Mouse (Mus musculus) thymus, adult 2 months (tissue): ENCODE results near the gene Rrp9. TPM values are rescaled to one million over a fixed set of nuclear protein-coding genes. Genes with fewer than 3 reads are reported as not detected.

Source experiments
- DNase-seq: peaks from one replicate; pipeline ENCODE4 v3.0.0; 2021
- H3K27ac ChIP-seq: fragments of 200-500 bp; 2 replicates; pipeline ENCODE4 v1.5.1; 2012; ENCODE audit warnings: low read length, control low read depth; ENCODE audit not compliant: control insufficient read depth, insufficient read depth
- H3K27me3 ChIP-seq: fragments of 200-500 bp; 2 replicates; pipeline ENCODE4 v1.6.1; 2012; ENCODE audit warnings: mild to moderate bottlenecking, low read length, moderate library complexity, mixed read lengths; ENCODE audit not compliant: control insufficient read depth, insufficient read depth
- H3K36me3 ChIP-seq: fragments of 200-500 bp; 2 replicates; pipeline ENCODE4 v1.6.1; 2012; ENCODE audit warnings: mild to moderate bottlenecking, low read length, moderate library complexity; ENCODE audit not compliant: control insufficient read depth, insufficient read depth
- H3K4me1 ChIP-seq: fragments of 200-500 bp; replicated peaks from 2 replicates; pipeline ENCODE4 v1.6.1; 2012; ENCODE audit warnings: low read length; ENCODE audit not compliant: control insufficient read depth, insufficient read depth
- H3K4me3 ChIP-seq: fragments of 200-500 bp; 2 replicates; pipeline ENCODE4 v1.5.1; 2012; ENCODE audit warnings: mild to moderate bottlenecking, low read length, control low read depth, moderate library complexity; ENCODE audit not compliant: control insufficient read depth, insufficient read depth
- CTCF ChIP-seq: fragments of 200-500 bp; IDR thresholded peaks from 2 replicates; pipeline ENCODE4 v1.5.1; 2012; ENCODE audit warnings: mild to moderate bottlenecking, control low read depth, low read length, moderate library complexity, borderline replicate concordance; ENCODE audit not compliant: control insufficient read depth, poor library complexity, insufficient read depth; ENCODE audit errors: extremely low read depth
- POLR2A ChIP-seq: fragments of 200-500 bp; IDR thresholded peaks from 2 replicates; pipeline ENCODE4 v1.6.1; 2012; ENCODE audit warnings: mild to moderate bottlenecking, low read length, control low read depth, moderate library complexity; ENCODE audit not compliant: control insufficient read depth, poor library complexity, insufficient read depth; ENCODE audit errors: extremely low read depth
- WGBS: fragments of 180-500 bp; shearing (Covaris S2); methylation state at CpG from one replicate; pipeline ENCODE4 v1.1.7; 2018; 5-methylcytosine and 5-hydroxymethylcytosine counted together
- polyA plus RNA-seq: library from polyadenylated mRNA; depleted of rRNA; stranded (reverse); fragments of >200 nt; gene quantifications from 2 replicates; pipeline ENCODE4 v1.2.3, GENCODE M21; 2012

The Rrp9 gene
- polyA plus RNA-seq, 1 experiment: 58.8 TPM

GRCm38 (mm10) chr9:106471892-106472291 lies 3.9 kb upstream of the Rrp9 start:
- WGBS: 95% methylated on average over 5 of the region's 5 CpGs

GRCm38 (mm10) chr9:106472321-106472720 lies 3.4 kb upstream of the Rrp9 start:
- Histone ChIP-seq H3K4me3 (no peak overlapping the region), H3K27ac (no peak overlapping the region), H3K4me1 (peaks cover 26% of the 10 kb centered on the region), H3K36me3 (no peaks in the 10 kb centered on the region), H3K27me3 (no peaks in the 10 kb centered on the region)
- WGBS: 95% methylated on average over 4 of the region's 4 CpGs
- no peak for DNase-seq
- TF ChIP-seq CTCF (no peak), POLR2A (no peak)

More at GRCm38 (mm10) chr9:106471892-106472291, 3.9 kb upstream of the Rrp9 start:
- Histone ChIP-seq H3K4me1 (peaks cover 25% of the 10 kb centered on the region), H3K27ac (no peak overlapping the region), H3K36me3 (no peaks in the 10 kb centered on the region), H3K27me3 (no peaks in the 10 kb centered on the region), H3K4me3 (no peak overlapping the region)
- no peak for DNase-seq
- TF ChIP-seq POLR2A (no peak), CTCF (no peak)

- no peaks in the 10 kb centered on the region for H3K36me3 ChIP-seq
- H3K4me3 ChIP-seq: no peak overlapping the region
- H3K4me1 ChIP-seq: peaks cover 35% of the 10 kb centered on the region
- no peaks in the 10 kb centered on the region for H3K27me3 ChIP-seq
- no peak overlapping the region for H3K27ac ChIP-seq
- 96% methylated on average over 16 of the region's 16 CpGs for WGBS
- DNase-seq: no peak
- TF ChIP-seq POLR2A: no peak
- no peak for TF ChIP-seq CTCF
Observed at GRCm38 (mm10) chr9:106473081-106473752, 2.5 kb upstream of the Rrp9 start.

- DNase-seq: no peak
- TF ChIP-seq POLR2A (no peak), CTCF (no peak)
- Histone ChIP-seq H3K4me1 (peaks cover 36% of the 10 kb centered on the region), H3K27me3 (no peaks in the 10 kb centered on the region), H3K36me3 (no peaks in the 10 kb centered on the region), H3K4me3 (no peak overlapping the region), H3K27ac (no peak overlapping the region)
- WGBS: 99% methylated on average over 5 of the region's 5 CpGs
Observed at GRCm38 (mm10) chr9:106473753-106474105, 2.0 kb upstream of the Rrp9 start.

- H3K4me1 ChIP-seq: peaks cover 35% of the 10 kb centered on the region
Observed at GRCm38 (mm10) chr9:106474456-106474855, 1.3 kb upstream of the Rrp9 start.

GRCm38 (mm10) chr9:106475046-106475445 lies 717 bp upstream of the Rrp9 start:
- H3K36me3 ChIP-seq: no peaks in the 10 kb centered on the region
- DNase-seq: peak; percentile 32
- no peak overlapping the region for H3K27ac ChIP-seq
- H3K27me3 ChIP-seq: no peaks in the 10 kb centered on the region
- 78% methylated on average over 7 of the region's 7 CpGs for WGBS
- H3K4me1 ChIP-seq: peaks cover 31% of the 10 kb centered on the region
- TF ChIP-seq POLR2A (no peak), CTCF (no peak)
- no peak overlapping the region for H3K4me3 ChIP-seq

More at GRCm38 (mm10) chr9:106474456-106474855, 1.3 kb upstream of the Rrp9 start:
- 48% methylated on average over 6 of the region's 6 CpGs for WGBS
- H3K27me3 ChIP-seq: no peaks in the 10 kb centered on the region
- DNase-seq: peak; percentile 64
- peak; percentile 52; the same call in 1 of the 2 replicates for TF ChIP-seq CTCF
- TF ChIP-seq POLR2A: no peak
- H3K27ac ChIP-seq: no peak overlapping the region
- H3K36me3 ChIP-seq: no peaks in the 10 kb centered on the region
- no peak overlapping the region for H3K4me3 ChIP-seq
